Mouse (Mus musculus): Measurements from ENCODE around the gene Zfp597. TPM values are rescaled to one million over a fixed set of nuclear protein-coding genes. Genes with fewer than 3 reads are reported as not detected.
A peak's percentile ranks its signal among the peaks of the same experiment; 100 is the strongest.
"Not testable (repeated sequence)": the region's sequence is repeated elsewhere in the genome, so short reads cannot be mapped to it uniquely, and the experiment has no call there.

The Zfp597 gene
- polyA plus RNA-seq, 1 experiment from 2014 or later = 14.9 TPM

DNA sequence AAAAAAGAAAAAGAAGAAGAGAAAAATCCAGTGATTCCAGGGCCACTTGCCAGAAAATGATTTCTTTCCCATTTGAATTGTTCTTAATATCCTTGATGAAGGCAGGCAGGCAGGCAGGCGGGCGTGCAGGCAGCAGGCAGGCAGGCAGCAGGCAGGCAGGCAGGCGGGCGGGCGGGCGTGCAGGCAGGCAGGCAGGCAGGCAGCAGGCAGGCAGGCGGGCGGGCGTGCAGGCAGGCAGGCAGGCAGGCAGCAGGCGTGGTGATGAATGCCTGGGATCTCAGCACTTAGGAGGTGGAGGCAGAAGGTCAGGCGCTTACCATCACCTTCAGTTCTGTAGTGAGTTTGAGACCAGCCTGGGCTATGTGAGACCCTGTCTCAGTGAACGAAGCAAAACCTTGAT is 31.8 kb downstream of the Zfp597 start:
- WGBS = 38% methylated on average over 12 of the region's 12 CpGs
- no peak overlapping the region for H3K4me2 ChIP-seq

DNA sequence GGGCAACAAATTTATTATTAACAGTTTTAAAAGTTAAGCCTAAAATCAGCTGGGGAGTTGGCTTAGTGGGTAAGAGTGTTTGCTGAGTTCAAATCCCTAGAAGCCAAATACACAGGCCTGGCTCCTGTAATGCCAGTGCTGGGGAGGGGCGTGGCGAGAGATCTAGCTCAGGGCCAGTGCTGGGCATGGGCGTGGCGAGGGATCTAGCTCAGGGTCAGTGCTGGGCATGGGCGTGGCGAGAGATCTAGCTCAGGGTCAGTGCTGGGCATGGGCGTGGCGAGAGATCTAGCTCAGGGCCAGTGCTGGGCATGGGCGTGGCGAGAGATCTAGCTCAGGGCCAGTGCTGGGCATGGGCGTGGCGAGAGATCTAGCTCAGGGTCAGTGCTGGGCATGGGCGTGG is 33.1 kb downstream of the Zfp597 start:
- H3K9me3 ChIP-seq; H3K4me3 ChIP-seq; ATAC-seq (ENCODE audit: low FRiP score, low read depth); H3K4me2 ChIP-seq; H3K4me1 ChIP-seq (replicated peaks); H3K36me3 ChIP-seq; H3K9ac ChIP-seq; H3K27me3 ChIP-seq; H3K27ac ChIP-seq (replicated peaks): not testable (repeated sequence)
- WGBS = 93% methylated on average over 13 of the region's 13 CpGs

More for the DNA sequence above, 31.8 kb downstream of the Zfp597 start:
- Histone ChIP-seq H3K27me3 (no peaks in the 10 kb centered on the region), H3K4me1 (replicated peaks) (peaks cover 5% of the 10 kb centered on the region), H3K27ac (replicated peaks) (no peak overlapping the region), H3K36me3 (peaks cover 18% of the 10 kb centered on the region; the same call in 1 of the 2 replicates), H3K9ac (no peak overlapping the region), H3K9me3 (no peaks in the 10 kb centered on the region), H3K4me3 (no peak overlapping the region)
- ATAC-seq (ENCODE audit: low FRiP score, low read depth) = no peak

DNA sequence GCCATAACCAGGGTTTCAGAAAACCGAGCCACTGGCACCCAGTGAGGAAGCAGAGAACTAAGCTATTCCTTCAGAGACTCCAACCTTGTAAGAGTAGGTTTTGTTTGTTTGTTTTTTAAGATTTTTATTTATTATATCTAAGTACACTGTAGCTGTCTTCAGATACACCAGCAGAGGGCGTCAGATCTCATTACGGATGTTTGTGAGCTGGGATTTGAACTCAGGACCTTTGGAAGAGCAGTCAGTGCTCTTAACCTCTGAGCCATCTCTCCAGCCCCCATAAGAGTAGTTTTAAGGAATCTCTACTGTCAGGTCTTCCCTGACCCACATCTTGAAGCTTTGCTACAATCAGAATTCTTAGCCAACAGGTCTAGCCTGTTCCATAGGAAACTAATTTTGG is 35.9 kb downstream of the Zfp597 start:
- Histone ChIP-seq H3K4me2 (peak overlapping the region; percentile 65; the same call in 1 of the 2 replicates), H3K9me3 (no peaks in the 10 kb centered on the region)

DNA sequence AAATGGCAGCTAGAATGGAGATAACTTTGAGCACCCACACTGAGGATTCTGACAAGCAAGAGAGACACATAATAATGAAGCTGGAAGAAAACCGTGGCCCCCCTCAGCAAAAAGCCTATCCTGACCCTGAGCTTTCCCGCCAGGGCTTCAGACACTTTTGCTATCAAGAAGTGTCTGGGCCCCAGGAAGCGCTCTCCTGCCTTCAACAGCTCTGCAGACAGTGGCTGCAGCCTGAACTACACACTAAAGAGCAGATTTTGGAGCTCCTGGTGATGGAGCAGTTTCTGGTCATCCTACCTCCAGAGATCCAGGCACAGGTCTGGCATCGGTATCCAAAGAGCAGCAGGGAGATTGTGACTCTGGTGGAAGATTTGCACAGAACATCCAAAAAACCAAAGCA is 36.5 kb downstream of the Zfp597 start:
- Histone ChIP-seq H3K27me3 (no peaks in the 10 kb centered on the region), H3K27ac (replicated peaks) (no peak overlapping the region; the same call in 1 of the 2 replicates), H3K36me3 (no peaks in the 10 kb centered on the region), H3K4me2 (peak overlapping the region; percentile 65), H3K4me3 (peak overlapping the region; percentile 77), H3K4me1 (replicated peaks) (peaks cover 13% of the 10 kb centered on the region), H3K9me3 (no peaks in the 10 kb centered on the region), H3K9ac (peak overlapping the region; percentile 69)
- WGBS = 68% methylated on average over 4 of the region's 4 CpGs
- ATAC-seq (ENCODE audit: low FRiP score, low read depth) = no peak

More for the DNA sequence above, 35.9 kb downstream of the Zfp597 start:
- Histone ChIP-seq H3K36me3 (no peaks in the 10 kb centered on the region), H3K27me3 (no peaks in the 10 kb centered on the region), H3K27ac (replicated peaks) (no peak overlapping the region), H3K4me1 (replicated peaks) (peaks cover 9% of the 10 kb centered on the region), H3K4me3 (no peak overlapping the region), H3K9ac (no peak overlapping the region)
- WGBS = 84% methylated on average over 3 of the region's 3 CpGs
- ATAC-seq (ENCODE audit: low FRiP score, low read depth) = no peak

DNA sequence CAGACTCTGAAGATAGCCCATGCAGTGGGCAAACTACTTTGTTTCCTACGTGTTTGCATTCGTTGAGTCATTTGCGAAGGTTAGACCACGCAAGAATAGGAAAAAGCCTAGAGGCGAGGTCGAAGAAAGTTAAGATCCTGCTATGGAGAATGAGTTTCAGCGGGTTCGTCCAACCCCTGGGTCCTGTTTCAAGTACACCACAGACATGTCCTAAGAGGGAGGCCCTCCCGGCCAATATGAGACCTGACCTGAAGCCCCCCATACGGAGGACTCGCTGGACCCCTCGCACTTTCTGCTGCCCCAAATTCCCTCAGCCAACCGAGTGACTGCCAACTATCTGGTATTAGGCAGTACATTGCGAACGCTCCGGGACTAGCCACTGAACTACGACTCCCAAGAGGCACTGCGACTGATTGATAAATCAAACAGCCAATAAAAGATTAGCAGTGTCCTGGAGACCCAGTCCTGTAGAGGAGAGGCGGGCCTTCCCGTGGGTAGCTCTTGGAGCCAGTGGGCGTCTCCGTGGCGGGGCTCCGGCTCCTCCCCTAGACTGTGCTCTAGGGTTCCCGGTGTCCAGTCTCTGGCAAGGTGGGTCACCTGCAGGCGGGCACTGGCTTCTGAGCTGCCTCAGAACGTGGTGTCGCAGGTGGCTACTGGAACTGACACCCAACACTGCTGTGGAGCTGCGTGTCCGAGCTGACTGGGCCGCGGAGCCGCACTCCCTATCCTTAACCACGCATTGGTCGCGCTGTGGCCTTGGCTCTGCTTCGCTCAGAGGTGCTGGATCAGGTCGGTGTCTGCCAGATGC is 37.4 kb downstream of the Zfp597 start, which contains the start of gene Zfp174:
Gene Zfp174 (plus strand): TSS at position 558 of the 808 bp plus-strand sequence.
- Histone ChIP-seq H3K4me3 (peak within 1 kb of the TSS; percentile 77), H3K36me3 (no peaks in the 10 kb centered on the region), H3K27ac (replicated peaks) (peak within 1 kb of the TSS; percentile 58), H3K4me2 (peak within 1 kb of the TSS; percentile 65), H3K9ac (peak within 1 kb of the TSS; percentile 69), H3K9me3 (no peaks in the 10 kb centered on the region), H3K4me1 (replicated peaks) (peaks cover 15% of the 10 kb centered on the region), H3K27me3 (no peaks in the 10 kb centered on the region)
- peak; percentile 99 for ATAC-seq (ENCODE audit: low FRiP score, low read depth)
- WGBS = 4% methylated on average over 38 of the region's 38 CpGs

DNA sequence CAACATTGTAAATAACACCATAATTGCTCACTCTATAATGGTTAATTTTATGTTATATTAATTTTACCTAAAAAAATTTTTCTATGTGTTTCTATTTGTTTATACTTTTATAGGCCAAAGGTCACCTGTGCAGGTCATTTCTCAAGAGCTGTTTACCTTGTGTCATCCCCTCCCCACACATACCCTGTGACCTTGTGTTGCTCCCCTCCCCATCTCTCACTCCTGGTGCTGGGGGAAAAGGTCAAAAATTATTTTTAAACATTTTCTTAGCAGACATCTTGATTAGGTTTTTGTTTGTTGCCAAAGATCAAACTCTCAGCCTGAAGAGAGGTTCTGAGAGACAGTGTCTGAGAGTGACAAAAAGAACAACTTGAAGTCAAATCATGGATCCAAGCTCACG is 40.6 kb downstream of the Zfp597 start:
- 77% methylated on average over 1 of the region's 1 CpGs for WGBS
- ATAC-seq (ENCODE audit: low FRiP score, low read depth) = no peak

DNA sequence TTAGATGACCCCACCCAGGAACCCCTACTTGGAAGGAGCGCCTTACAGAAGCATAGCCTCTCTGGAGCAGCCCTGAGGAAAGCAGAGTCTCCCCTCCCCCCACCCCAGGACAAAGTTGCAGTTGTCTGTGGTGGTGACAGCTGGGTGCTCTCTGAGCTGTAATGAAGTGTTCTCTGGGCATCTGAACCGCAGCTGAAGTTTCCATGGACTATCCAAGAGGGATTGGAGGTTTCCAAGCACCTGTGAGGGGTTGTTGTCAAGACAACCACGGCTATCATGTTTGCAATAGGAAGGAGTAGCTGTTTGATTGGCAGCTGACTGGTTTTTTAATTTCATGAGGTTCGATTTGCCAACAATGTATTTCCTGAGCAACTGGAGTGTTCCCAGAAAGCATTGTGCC is 41.4 kb downstream of the Zfp597 start:
- Histone ChIP-seq H3K9me3 (no peaks in the 10 kb centered on the region), H3K9ac (no peak overlapping the region), H3K4me2 (no peak overlapping the region), H3K27ac (replicated peaks) (no peak overlapping the region), H3K4me3 (no peak overlapping the region), H3K27me3 (no peaks in the 10 kb centered on the region), H3K36me3 (no peaks in the 10 kb centered on the region), H3K4me1 (replicated peaks) (peaks cover 14% of the 10 kb centered on the region)
- ATAC-seq (ENCODE audit: low FRiP score, low read depth) = no peak
- 39% methylated on average over 4 of the region's 4 CpGs for WGBS

More for the DNA sequence above, 40.6 kb downstream of the Zfp597 start:
- Histone ChIP-seq H3K4me1 (replicated peaks) (peaks cover 15% of the 10 kb centered on the region), H3K4me3 (no peak overlapping the region), H3K27ac (replicated peaks) (no peak overlapping the region), H3K27me3 (no peaks in the 10 kb centered on the region), H3K4me2 (no peak overlapping the region), H3K9ac (no peak overlapping the region), H3K36me3 (no peaks in the 10 kb centered on the region), H3K9me3 (no peaks in the 10 kb centered on the region)

DNA sequence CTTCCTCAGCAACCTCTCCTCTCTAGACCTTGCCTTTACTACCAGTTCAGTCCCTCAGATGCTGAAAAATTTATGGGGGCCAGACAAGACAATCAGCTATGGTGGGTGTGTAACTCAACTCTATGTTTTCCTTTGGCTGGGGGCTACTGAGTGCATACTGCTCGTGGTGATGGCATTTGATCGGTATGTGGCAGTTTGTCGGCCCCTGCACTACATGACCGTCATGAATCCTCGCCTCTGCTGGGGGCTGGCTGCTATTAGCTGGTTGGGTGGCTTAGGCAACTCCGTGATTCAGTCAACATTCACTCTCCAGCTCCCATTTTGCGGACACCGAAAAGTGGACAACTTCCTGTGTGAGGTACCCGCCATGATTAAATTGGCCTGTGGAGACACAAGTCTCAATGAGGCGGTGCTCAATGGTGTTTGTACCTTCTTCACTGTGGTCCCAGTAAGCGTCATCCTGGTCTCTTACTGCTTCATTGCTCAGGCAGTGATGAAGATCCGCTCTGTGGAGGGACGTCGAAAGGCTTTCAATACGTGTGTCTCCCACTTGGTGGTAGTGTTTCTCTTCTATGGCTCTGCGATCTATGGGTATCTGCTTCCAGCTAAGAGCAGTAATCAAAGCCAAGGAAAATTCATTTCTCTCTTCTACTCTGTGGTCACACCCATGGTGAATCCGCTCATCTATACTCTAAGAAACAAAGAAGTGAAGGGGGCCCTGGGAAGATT is 45.0 kb downstream of the Zfp597 start:
- no peaks in the 10 kb centered on the region for H3K36me3 ChIP-seq
- H3K4me1 ChIP-seq (replicated peaks) = 0 out of 2 replicates have a peak, but pooled peaks cover 6% of the 10 kb centered on the region
- H3K27ac ChIP-seq (replicated peaks) = no peak overlapping the region
- no peak overlapping the region for H3K4me3 ChIP-seq
- no peaks in the 10 kb centered on the region for H3K9me3 ChIP-seq
- H3K27me3 ChIP-seq = no peaks in the 10 kb centered on the region
- no peak overlapping the region for H3K9ac ChIP-seq
- ATAC-seq (ENCODE audit: low FRiP score, low read depth) = no peak
- 62% methylated on average over 17 of the region's 17 CpGs for WGBS
- H3K4me2 ChIP-seq = no peak overlapping the region

DNA sequence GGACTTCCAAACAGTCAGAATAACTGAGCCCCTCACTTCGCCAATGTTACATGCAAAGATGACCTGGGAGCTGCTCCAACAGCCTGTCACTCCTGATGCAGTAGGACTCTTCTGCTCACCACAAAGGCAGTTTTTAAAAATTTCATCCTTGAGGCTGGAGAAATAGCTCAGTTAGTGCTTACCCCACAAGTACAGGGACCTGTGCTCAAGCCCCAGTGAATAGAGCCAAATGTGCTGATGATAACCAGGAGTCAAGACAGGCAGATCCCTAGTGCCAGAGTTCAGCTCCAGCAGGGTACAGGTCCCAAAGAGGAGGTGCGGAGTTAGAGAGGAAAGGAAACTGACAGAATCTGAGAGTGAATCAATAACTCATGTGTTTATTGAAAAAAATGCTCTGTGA is 48.9 kb downstream of the Zfp597 start:
- Histone ChIP-seq H3K4me1 (replicated peaks) (no peaks in the 10 kb centered on the region), H3K27me3 (no peaks in the 10 kb centered on the region), H3K9ac (no peak overlapping the region), H3K9me3 (no peaks in the 10 kb centered on the region), H3K4me3 (no peak overlapping the region), H3K36me3 (no peaks in the 10 kb centered on the region), H3K4me2 (no peak overlapping the region), H3K27ac (replicated peaks) (no peak overlapping the region)
- 85% methylated on average over 2 of the region's 2 CpGs for WGBS
- ATAC-seq (ENCODE audit: low FRiP score, low read depth) = no peak

DNA sequence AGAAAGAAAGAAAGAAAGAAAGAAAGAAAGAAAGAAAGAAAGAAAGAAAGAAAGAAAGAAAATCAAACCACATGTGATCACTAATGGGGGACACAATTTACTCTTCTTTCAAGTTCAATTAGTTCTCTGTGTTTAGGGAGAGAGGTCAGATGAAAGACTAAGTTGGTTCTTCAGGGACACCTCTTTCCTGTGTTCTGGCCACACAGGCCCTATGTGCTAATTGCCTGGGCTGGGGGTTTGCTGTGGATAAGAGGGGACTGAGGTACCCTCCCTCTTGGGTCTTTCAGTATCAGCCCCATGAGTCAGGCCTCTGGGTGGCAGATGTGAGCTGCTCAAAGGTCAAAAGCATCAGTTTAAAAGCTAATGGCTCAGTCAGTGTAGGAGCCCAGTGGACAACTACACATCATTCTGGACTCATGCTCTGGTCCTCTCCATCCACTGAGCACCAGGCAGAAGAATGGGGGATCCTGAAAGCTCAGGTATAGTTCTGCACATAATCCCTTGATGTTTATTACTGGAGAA is 53.7 kb downstream of the Zfp597 start, which contains the start of gene Olfr15:
Gene Olfr15 (plus strand): TSS at position 291 of the 522 bp plus-strand sequence.
- H3K4me2 ChIP-seq = no peak within 1 kb of the TSS
- no peaks in the 10 kb centered on the region for H3K36me3 ChIP-seq
- no peaks in the 10 kb centered on the region for H3K4me1 ChIP-seq (replicated peaks)
- ATAC-seq (ENCODE audit: low FRiP score, low read depth) = no peak
- H3K27me3 ChIP-seq = no peaks in the 10 kb centered on the region
- H3K9ac ChIP-seq = no peak within 1 kb of the TSS
- no peak within 1 kb of the TSS for H3K4me3 ChIP-seq
- H3K9me3 ChIP-seq = no peaks in the 10 kb centered on the region
- no peak within 1 kb of the TSS for H3K27ac ChIP-seq (replicated peaks)

DNA sequence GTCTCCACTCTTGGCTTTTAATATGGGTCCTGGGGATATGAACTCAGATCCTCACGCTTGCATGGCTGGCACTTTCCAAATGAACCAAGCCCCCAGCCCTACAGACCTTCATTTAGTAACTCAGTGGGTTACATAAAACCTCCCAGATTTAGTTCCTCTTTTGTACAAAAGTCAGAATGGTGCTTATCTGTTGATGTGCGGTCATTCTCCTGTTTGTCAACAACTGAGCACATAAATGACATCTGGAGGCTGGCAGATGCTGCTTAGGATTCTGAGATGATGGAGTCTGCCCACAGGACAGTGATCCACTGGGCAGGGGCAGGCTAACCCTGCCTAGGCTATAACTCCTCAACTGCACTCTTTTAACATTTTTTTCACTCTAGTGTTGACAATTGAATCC is 54.6 kb downstream of the Zfp597 start:
- H3K4me1 ChIP-seq (replicated peaks) = no peaks in the 10 kb centered on the region
- no peak for ATAC-seq (ENCODE audit: low FRiP score, low read depth)
- 93% methylated on average over 2 of the region's 2 CpGs for WGBS
- no peak overlapping the region for H3K9ac ChIP-seq
- no peak overlapping the region for H3K4me3 ChIP-seq
- no peaks in the 10 kb centered on the region for H3K27me3 ChIP-seq
- H3K27ac ChIP-seq (replicated peaks) = no peak overlapping the region
- no peak overlapping the region for H3K4me2 ChIP-seq
- no peaks in the 10 kb centered on the region for H3K36me3 ChIP-seq
- H3K9me3 ChIP-seq = no peaks in the 10 kb centered on the region

DNA sequence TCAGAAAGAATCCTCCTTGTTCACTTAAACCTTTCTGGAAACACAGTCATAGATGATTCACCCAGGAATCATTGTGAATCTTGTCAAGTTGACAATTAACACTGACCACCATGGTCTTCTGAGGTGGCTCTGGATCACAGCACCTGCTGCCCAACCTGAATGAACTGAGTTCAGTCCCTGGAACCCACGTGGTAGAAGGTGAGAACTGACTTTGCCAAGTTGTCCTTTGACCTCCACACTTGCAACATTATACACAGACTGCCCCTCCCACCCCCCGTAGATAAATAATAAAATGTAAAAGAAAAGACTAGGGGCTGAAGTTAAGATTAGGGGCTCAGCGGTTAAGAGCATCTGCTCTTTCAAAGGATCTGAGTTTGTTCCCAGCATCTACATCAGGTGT is 56.3 kb downstream of the Zfp597 start:
- Histone ChIP-seq H3K27me3 (no peaks in the 10 kb centered on the region), H3K4me2 (no peak overlapping the region), H3K9ac (no peak overlapping the region), H3K4me3 (no peak overlapping the region), H3K27ac (replicated peaks) (no peak overlapping the region), H3K36me3 (no peaks in the 10 kb centered on the region), H3K9me3 (no peaks in the 10 kb centered on the region), H3K4me1 (replicated peaks) (no peaks in the 10 kb centered on the region)
- ATAC-seq (ENCODE audit: low FRiP score, low read depth) = no peak
- 62% methylated on average over 3 of the region's 3 CpGs for WGBS

Measured in hindbrain, embryonic 15.5 days (tissue).